Mouse (Mus musculus): ENCODE results near the gene Cyp26b1. TPM values are rescaled to one million over a fixed set of nuclear protein-coding genes. Genes with fewer than 3 reads are reported as not detected.

Cyp26b1 gene
- polyA plus RNA-seq, 1 experiment from 2014 or later: 0.46 TPM

DNA sequence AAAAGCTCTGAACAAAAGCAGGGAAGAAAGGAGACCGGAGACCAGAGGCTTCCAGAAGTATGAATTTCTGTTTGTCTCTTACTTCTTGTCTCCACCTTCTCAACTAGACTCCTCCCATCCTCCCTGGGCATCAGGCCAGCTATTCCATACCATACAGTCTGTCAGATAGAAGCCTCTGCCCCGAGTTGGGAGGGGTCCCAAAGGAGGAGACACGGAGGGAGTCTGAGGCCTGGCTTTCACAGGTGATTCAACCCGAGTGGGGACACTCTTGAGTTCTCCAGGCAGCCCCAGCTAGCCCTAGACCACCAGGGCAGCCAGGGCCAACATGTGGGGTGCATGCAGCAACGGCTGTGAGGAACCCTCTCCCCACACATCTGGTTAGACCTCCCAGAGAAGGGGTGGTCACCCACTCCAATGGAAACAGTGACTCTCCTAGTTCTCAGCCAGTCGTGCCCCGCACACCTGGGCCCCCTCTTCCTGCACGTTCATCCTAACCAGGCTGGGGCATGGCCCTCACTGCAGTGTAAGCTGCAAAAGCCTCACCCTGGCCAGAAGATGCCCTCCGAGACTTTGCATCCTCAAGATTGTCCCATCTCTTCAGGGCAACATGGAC, 11.8 kb downstream of the Cyp26b1 start:
- 66% methylated on average over 9 of the region's 9 CpGs for whole genome bisulfite sequencing
- ATAC-seq: no peak

DNA sequence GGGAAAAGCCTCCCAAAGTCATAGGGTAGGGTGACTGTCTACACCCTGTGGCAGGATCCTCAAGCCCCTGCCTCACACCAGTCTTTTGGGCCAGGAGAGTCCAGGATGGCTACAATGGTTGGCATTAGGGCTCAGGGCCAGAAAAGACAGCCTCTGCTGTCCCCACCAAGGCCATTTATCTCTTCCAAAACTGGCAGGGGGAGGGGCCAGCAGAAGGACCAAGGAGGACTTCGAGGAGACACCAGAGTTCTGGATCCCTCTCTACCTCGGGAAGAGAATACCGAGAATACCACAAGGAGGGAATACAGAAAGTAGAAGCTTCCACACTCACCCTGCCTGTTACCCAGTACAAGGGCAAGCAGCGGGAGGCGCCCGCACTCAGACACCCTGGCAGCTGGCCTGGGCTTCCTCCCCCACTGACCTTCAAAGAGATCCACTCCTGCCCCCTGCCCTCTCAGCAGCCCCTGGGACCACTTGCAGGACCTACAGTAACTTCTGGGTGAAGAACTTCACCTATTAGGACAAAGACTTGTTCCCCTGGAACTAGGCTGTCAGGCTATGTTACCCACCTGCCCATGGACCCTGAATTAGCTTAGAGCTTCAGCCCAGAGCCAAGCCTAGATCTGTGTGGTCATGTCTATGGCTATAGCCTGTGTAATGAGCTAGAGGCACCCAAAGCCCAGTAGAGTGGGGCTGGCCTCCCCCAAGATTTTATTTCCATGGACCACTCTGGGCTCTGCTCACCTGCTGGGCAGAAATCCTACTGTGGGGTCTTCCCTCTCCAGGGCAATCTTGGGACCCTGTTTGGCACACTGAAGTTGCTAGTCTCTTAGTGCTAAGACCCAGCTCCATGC, 12.5 kb downstream of the Cyp26b1 start:
- peaks cover 12% of the 10 kb centered on the region; the same call in 1 of the 2 replicates for H3K4me1 ChIP-seq (replicated peaks; ENCODE audit: control insufficient read depth, insufficient read depth, low read length)
- H3K4me2 ChIP-seq (replicated peaks; ENCODE audit: low read depth): no peak overlapping the region
- no peaks in the 10 kb centered on the region for H3K36me3 ChIP-seq (ENCODE audit: control insufficient read depth, insufficient read depth)
- peaks cover 64% of the 10 kb centered on the region for H3K27me3 ChIP-seq (replicated peaks; ENCODE audit: control insufficient read depth, insufficient read depth, low read length)
- H3K9me3 ChIP-seq (ENCODE audit: control insufficient read depth): no peaks in the 10 kb centered on the region
- no peak overlapping the region for H3K4me3 ChIP-seq (ENCODE audit: low read depth, low read length)
- WGBS: 71% methylated on average over 6 of the region's 6 CpGs
- no peak for TF ChIP-seq CTCF (IDR thresholded peaks at IDR 0.05; ENCODE audit: low read depth)
- ATAC-seq: no peak
- H3K9ac ChIP-seq (ENCODE audit: low read depth, low read length): no peak overlapping the region
- no peak overlapping the region for H3K27ac ChIP-seq (ENCODE audit: low read depth, low read length)

More for the DNA sequence above, 11.8 kb downstream of the Cyp26b1 start:
- H3K27ac ChIP-seq (ENCODE audit: low read depth, low read length): no peak overlapping the region
- H3K4me1 ChIP-seq (replicated peaks; ENCODE audit: control insufficient read depth, insufficient read depth, low read length): peaks cover 12% of the 10 kb centered on the region; the same call in 1 of the 2 replicates
- no peak overlapping the region for H3K4me3 ChIP-seq (ENCODE audit: low read depth, low read length)
- no peak for TF ChIP-seq CTCF (IDR thresholded peaks at IDR 0.05; ENCODE audit: low read depth)
- peaks cover 71% of the 10 kb centered on the region for H3K27me3 ChIP-seq (replicated peaks; ENCODE audit: control insufficient read depth, insufficient read depth, low read length)
- H3K9me3 ChIP-seq (ENCODE audit: control insufficient read depth): no peaks in the 10 kb centered on the region
- no peaks in the 10 kb centered on the region for H3K36me3 ChIP-seq (ENCODE audit: control insufficient read depth, insufficient read depth)
- H3K4me2 ChIP-seq (replicated peaks; ENCODE audit: low read depth): no peak overlapping the region
- no peak overlapping the region for H3K9ac ChIP-seq (ENCODE audit: low read depth, low read length)

DNA sequence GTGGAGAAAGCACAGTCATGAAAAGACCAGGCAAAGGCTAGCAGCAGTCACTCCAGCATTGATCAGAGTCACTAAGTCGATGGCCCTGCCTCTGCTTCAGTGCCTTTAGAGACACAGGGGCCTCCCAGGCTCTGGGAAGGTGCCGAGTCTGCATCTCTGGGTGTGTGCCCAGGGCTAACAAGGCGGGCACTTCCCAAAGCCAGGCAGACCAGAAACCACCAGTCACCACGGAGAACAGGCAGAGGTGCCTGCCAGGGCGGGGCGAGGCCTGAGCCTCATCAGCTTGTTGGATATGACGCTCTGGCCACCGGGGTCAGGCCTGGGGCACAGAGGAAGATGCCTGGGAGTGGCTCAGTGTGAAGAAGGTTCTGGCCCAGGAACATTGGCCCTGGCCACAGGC, 14.2 kb downstream of the Cyp26b1 start:
- Histone ChIP-seq H3K9me3 (ENCODE audit: control insufficient read depth) (no peaks in the 10 kb centered on the region), H3K36me3 (ENCODE audit: control insufficient read depth, insufficient read depth) (no peaks in the 10 kb centered on the region; the same call in 1 of the 2 replicates), H3K27ac (ENCODE audit: low read depth, low read length) (no peak overlapping the region), H3K4me2 (replicated peaks; ENCODE audit: low read depth) (no peak overlapping the region), H3K4me3 (ENCODE audit: low read depth, low read length) (no peak overlapping the region), H3K9ac (ENCODE audit: low read depth, low read length) (no peak overlapping the region), H3K27me3 (replicated peaks; ENCODE audit: control insufficient read depth, insufficient read depth, low read length) (peaks cover 49% of the 10 kb centered on the region), H3K4me1 (replicated peaks; ENCODE audit: control insufficient read depth, insufficient read depth, low read length) (0 out of 2 replicates have a peak, but pooled peaks cover 9% of the 10 kb centered on the region)
- 56% methylated on average over 8 of the region's 8 CpGs for WGBS
- ATAC-seq: no peak
- TF ChIP-seq CTCF (IDR thresholded peaks at IDR 0.05; ENCODE audit: low read depth): no peak

DNA sequence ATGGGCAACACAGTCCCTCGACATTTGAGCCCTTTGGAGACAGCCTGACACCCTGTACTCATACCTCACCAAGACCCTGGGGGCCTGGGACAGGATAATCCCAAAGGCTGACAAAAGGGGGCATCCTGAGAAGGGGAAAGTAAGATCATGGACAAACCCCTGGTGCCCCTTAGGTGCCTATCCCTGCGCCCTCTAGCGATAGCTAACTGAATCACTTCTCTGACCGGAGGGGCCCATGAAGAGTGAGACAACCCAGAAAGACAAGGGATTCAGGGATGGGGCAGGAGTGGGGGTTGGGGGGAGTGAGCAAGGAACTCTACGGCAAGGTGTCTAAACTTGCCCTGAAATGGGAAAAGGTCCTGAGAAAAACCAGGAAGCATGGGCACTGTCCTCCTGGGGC, 14.8 kb downstream of the Cyp26b1 start:
- H3K4me3 ChIP-seq (ENCODE audit: low read depth, low read length): no peak overlapping the region
- H3K36me3 ChIP-seq (ENCODE audit: control insufficient read depth, insufficient read depth): no peaks in the 10 kb centered on the region; the same call in 1 of the 2 replicates
- ATAC-seq: no peak
- H3K4me1 ChIP-seq (replicated peaks; ENCODE audit: control insufficient read depth, insufficient read depth, low read length): 0 out of 2 replicates have a peak, but pooled peaks cover 9% of the 10 kb centered on the region
- TF ChIP-seq CTCF (IDR thresholded peaks at IDR 0.05; ENCODE audit: low read depth): peak; percentile 83
- H3K9me3 ChIP-seq (ENCODE audit: control insufficient read depth): no peaks in the 10 kb centered on the region
- no peak overlapping the region for H3K27ac ChIP-seq (ENCODE audit: low read depth, low read length)
- WGBS: 24% methylated on average over 5 of the region's 5 CpGs
- peaks cover 43% of the 10 kb centered on the region for H3K27me3 ChIP-seq (replicated peaks; ENCODE audit: control insufficient read depth, insufficient read depth, low read length)
- H3K9ac ChIP-seq (ENCODE audit: low read depth, low read length): no peak overlapping the region
- no peak overlapping the region for H3K4me2 ChIP-seq (replicated peaks; ENCODE audit: low read depth)

DNA sequence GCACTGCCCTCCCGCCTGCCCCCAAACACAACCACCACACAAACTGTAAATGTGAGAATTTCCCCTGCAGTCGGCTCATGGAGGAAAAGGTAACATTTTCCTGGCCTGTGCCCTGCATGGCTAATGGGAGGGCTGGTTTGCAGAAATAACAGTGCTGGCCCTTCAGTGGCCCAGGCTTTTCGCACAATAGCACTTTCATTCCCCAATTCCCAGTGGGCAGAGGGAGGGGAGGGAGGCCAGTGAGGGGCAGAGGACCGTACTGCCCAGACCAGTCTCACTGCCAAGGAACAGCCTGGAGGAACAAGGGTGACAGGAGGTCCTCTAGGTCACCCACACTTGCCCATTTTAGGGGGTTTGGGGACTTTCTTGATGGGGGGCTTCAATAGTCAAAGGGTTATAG, 15.8 kb downstream of the Cyp26b1 start:
- no peak for TF ChIP-seq CTCF (IDR thresholded peaks at IDR 0.05; ENCODE audit: low read depth)
- H3K9me3 ChIP-seq (ENCODE audit: control insufficient read depth): no peaks in the 10 kb centered on the region
- WGBS: 83% methylated on average over 4 of the region's 4 CpGs
- H3K27me3 ChIP-seq (replicated peaks; ENCODE audit: control insufficient read depth, insufficient read depth, low read length): peaks cover 33% of the 10 kb centered on the region
- H3K27ac ChIP-seq (ENCODE audit: low read depth, low read length): no peak overlapping the region
- no peak overlapping the region for H3K4me3 ChIP-seq (ENCODE audit: low read depth, low read length)
- H3K36me3 ChIP-seq (ENCODE audit: control insufficient read depth, insufficient read depth): no peaks in the 10 kb centered on the region; the same call in 1 of the 2 replicates
- ATAC-seq: no peak
- no peak overlapping the region for H3K4me2 ChIP-seq (replicated peaks; ENCODE audit: low read depth)
- H3K9ac ChIP-seq (ENCODE audit: low read depth, low read length): no peak overlapping the region
- H3K4me1 ChIP-seq (replicated peaks; ENCODE audit: control insufficient read depth, insufficient read depth, low read length): 0 out of 2 replicates have a peak, but pooled peaks cover 1% of the 10 kb centered on the region
